14 mouse cellular contexts compared by ENCODE assay signal in the genomic region with DNA sequence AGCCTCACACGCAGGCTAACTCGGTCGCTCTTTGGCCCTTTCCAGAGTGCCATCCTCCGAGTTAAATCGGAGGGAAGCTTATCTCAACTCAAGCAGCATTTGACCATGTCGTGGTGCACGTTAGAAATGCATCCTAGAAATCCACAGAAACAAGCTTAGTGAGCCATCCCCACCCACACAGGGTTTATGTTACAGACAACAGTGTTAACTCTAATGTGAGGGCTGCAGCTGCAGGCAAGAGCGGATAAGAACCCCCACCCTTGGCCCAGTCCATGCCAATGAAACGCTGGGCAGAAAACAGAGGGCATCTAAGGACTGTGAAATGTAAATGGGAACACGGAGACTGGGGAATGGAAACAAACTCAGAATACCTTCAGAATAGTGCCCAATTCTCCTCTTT.
DNase-seq lines count a peak whose midpoint lies in the region; ATAC-seq lines count a peak whose summit lies in the region.
"Had no signal": no experiment of that assay in that cellular context is flagged by ENCODE, and none has a peak within 500 bp of the region (broad histone marks: within the 10 kb centered on the region; RNA-seq: fewer than 3 reads in every experiment).

No protein-coding gene starts in this region.

- peaks cover 12% of the 10 kb centered on the region; the same call in 1 of the 2 replicates for H3K4me1 ChIP-seq in lung, embryonic 15.5 days
- H3K4me1 ChIP-seq in intestine, embryonic 15.5 days (replicated peaks), result 0 out of 2 replicates have a peak, but pooled peaks cover 8% of the 10 kb centered on the region
- H3K4me1 ChIP-seq in stomach, embryonic 15.5 days, result peaks cover 3% of the 10 kb centered on the region; the same call in 1 of the 2 replicates
- H3K4me1 ChIP-seq: midbrain, embryonic 15.5 days had no signal

- no peak overlapping the region for H3K9ac ChIP-seq in lung, embryonic 15.5 days
- H3K9ac ChIP-seq in intestine, embryonic 15.5 days, result no peak overlapping the region
- no peak overlapping the region for H3K9ac ChIP-seq in stomach, embryonic 15.5 days
- H3K9ac ChIP-seq: hindbrain, embryonic 14.5 days; liver, embryonic 14.5 days; midbrain, embryonic 15.5 days had no signal

- H3K4me3 ChIP-seq in lung, embryonic 15.5 days, result no peak overlapping the region
- H3K4me3 ChIP-seq in intestine, embryonic 15.5 days (replicated peaks), result no peak overlapping the region
- no peak overlapping the region for H3K4me3 ChIP-seq in stomach, embryonic 15.5 days (replicated peaks)
- H3K4me3 ChIP-seq: midbrain, embryonic 15.5 days had no signal

- no peaks in the 10 kb centered on the region for H3K27me3 ChIP-seq in lung, embryonic 15.5 days
- no peaks in the 10 kb centered on the region for H3K27me3 ChIP-seq in intestine, embryonic 15.5 days (replicated peaks)
- H3K27me3 ChIP-seq in stomach, embryonic 15.5 days (replicated peaks), result no peaks in the 10 kb centered on the region
- H3K27me3 ChIP-seq: midbrain, embryonic 15.5 days had no signal

- ATAC-seq in frontal cortex, adult (ENCODE audit: low TSS enrichment), result peak; percentile 58
- no peak for ATAC-seq in lung, embryonic 15.5 days (ENCODE audit: borderline replicate concordance, extremely low read depth, low FRiP score, low TSS enrichment)
- ATAC-seq in intestine, embryonic 15.5 days, result no peak
- no peak for ATAC-seq in stomach, embryonic 15.5 days (ENCODE audit: insufficient read depth, low FRiP score, low read depth)
- no peak for ATAC-seq in monocyte, adult 5-6 weeks (replicated peaks; ENCODE audit: insufficient number of reproducible peaks, low FRiP score, low TSS enrichment, poor library complexity, severe bottlenecking)
- ATAC-seq: CD4-positive, CD25-positive, alpha-beta regulatory T cell, adult 4 months; midbrain, embryonic 15.5 days had no signal

- H3K36me3 ChIP-seq in lung, embryonic 15.5 days, result no peaks in the 10 kb centered on the region
- no peaks in the 10 kb centered on the region for H3K36me3 ChIP-seq in intestine, embryonic 15.5 days
- no peaks in the 10 kb centered on the region for H3K36me3 ChIP-seq in stomach, embryonic 15.5 days
- H3K36me3 ChIP-seq: midbrain, embryonic 15.5 days had no signal

- 38% methylated on average over 10 of the region's 10 CpGs for WGBS in lung, embryonic 15.5 days
- WGBS in intestine, embryonic 15.5 days, result 64% methylated on average over 10 of the region's 10 CpGs
- 62% methylated on average over 10 of the region's 10 CpGs for WGBS in stomach, embryonic 15.5 days

- peak overlapping the region; percentile 21 for H3K4me2 ChIP-seq in lung, embryonic 15.5 days
- H3K4me2 ChIP-seq in intestine, embryonic 15.5 days (replicated peaks), result peak overlapping the region; percentile 15
- H3K4me2 ChIP-seq in stomach, embryonic 15.5 days, result peak overlapping the region; percentile 22; the same call in 1 of the 2 replicates
- H3K4me2 ChIP-seq: hindbrain, embryonic 14.5 days; midbrain, embryonic 15.5 days had no signal

- no peaks in the 10 kb centered on the region for H3K9me3 ChIP-seq in lung, embryonic 15.5 days
- no peaks in the 10 kb centered on the region for H3K9me3 ChIP-seq in intestine, embryonic 15.5 days
- H3K9me3 ChIP-seq in stomach, embryonic 15.5 days, result no peaks in the 10 kb centered on the region
- H3K9me3 ChIP-seq: midbrain, embryonic 15.5 days had no signal

- 0 out of 2 replicates have a peak overlapping the region, but pooled peaks have one; percentile 6 for H3K27ac ChIP-seq in lung, embryonic 15.5 days
- H3K27ac ChIP-seq in intestine, embryonic 15.5 days, result 0 out of 2 replicates have a peak overlapping the region, but pooled peaks have one; percentile 32
- H3K27ac ChIP-seq in stomach, embryonic 15.5 days, result no peak overlapping the region
- H3K27ac ChIP-seq: hindbrain, embryonic 14.5 days; liver, embryonic 14.5 days; midbrain, embryonic 15.5 days had no signal

- no peak for DNase-seq in frontal cortex, postnatal 10 days (ENCODE audit: low spot score in 2 of 2)
- DNase-seq in lung, postnatal 4 days, result no peak
- DNase-seq: adrenal gland, adult 2 months; kidney, adult 9 months; right cerebral cortex, postnatal 14 days had no signal
